In the genomic region with DNA sequence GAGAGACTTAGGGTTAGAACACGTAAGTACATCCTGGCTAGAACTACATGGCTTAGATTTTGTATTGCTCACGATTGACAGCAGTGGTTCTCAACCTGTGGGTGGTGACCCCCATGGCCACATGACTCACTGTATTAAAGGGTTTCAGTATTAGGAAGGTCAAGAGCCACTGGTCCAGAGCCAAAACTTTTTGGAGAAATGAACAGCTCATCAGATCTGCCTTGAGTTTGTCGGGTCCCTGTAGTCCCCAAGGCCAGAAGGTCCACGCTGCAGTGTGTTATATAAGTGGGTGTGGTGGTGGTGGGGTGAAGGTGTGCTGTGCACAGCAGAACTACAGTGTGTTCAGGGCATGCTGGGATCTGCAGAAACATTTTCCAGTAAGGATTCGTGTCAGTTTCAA, we compare ENCODE assay signal across 10 mouse cellular contexts.
DNase-seq lines count a peak whose midpoint lies in the region; ATAC-seq and TF ChIP-seq lines count a peak whose summit lies in the region.
"Had no signal": no experiment of that assay in that cellular context is flagged by ENCODE, and none has a peak within 500 bp of the region (broad histone marks: within the 10 kb centered on the region; RNA-seq: fewer than 3 reads in every experiment).

No protein-coding gene starts in this region.

- TF ChIP-seq CTCF in intestine, postnatal 0 days (IDR thresholded peaks at IDR 0.05; ENCODE audit: low read depth): no peak
- TF ChIP-seq CTCF in embryonic fibroblast, embryonic 13.5 days (IDR thresholded peaks at IDR 0.05; ENCODE audit: borderline replicate concordance, insufficient read depth, low read length): no peak

- H3K36me3 ChIP-seq in intestine, embryonic 15.5 days: no peaks in the 10 kb centered on the region
- no peaks in the 10 kb centered on the region for H3K36me3 ChIP-seq in intestine, postnatal 0 days (ENCODE audit: control insufficient read depth, insufficient read depth)

- H3K27ac ChIP-seq in intestine, embryonic 15.5 days: no peak overlapping the region
- no peak overlapping the region for H3K27ac ChIP-seq in intestine, postnatal 0 days (ENCODE audit: low read depth, low read length)
- peak overlapping the region; percentile 90 for H3K27ac ChIP-seq in embryonic fibroblast, embryonic 13.5 days (ENCODE audit: insufficient read depth, low read length)
- H3K27ac ChIP-seq: hindbrain, embryonic 14.5 days had no signal

- H3K4me3 ChIP-seq in intestine, embryonic 15.5 days (replicated peaks): no peak overlapping the region
- no peak overlapping the region for H3K4me3 ChIP-seq in intestine, postnatal 0 days (ENCODE audit: low read depth, low read length)
- no peak overlapping the region for H3K4me3 ChIP-seq in embryonic fibroblast, embryonic 13.5 days (ENCODE audit: insufficient read depth, low read length)

- 0 out of 2 replicates have a peak, but pooled peaks have one; percentile 37 for ATAC-seq in intestine, embryonic 15.5 days
- ATAC-seq in intestine, postnatal 0 days: no peak
- no peak for ATAC-seq in activated CD4-positive, CD25-positive, alpha-beta regulatory T cell, adult 4 months

- peak; percentile 85 to 93 for DNase-seq in adrenal gland, adult (ENCODE audit: inconsistent age in 2 of 2, low spot score in 1 of 2)
- no peak for DNase-seq in adrenal gland, postnatal 4 days (ENCODE audit: low spot score in 2 of 2)
- peak; percentile 66 for DNase-seq in R1 (ENCODE audit: low read depth, low spot score)
- no peak for DNase-seq in retina, embryonic 14.5 days (ENCODE audit: low spot score)
- DNase-seq: spleen, adult 18-20 months had no signal

- no peaks in the 10 kb centered on the region for H3K27me3 ChIP-seq in intestine, embryonic 15.5 days (replicated peaks)
- no peaks in the 10 kb centered on the region for H3K27me3 ChIP-seq in intestine, postnatal 0 days (replicated peaks; ENCODE audit: control insufficient read depth, insufficient read depth, low read length)

- H3K4me1 ChIP-seq in intestine, embryonic 15.5 days (replicated peaks): peaks cover 19% of the 10 kb centered on the region
- H3K4me1 ChIP-seq in intestine, postnatal 0 days (replicated peaks; ENCODE audit: control insufficient read depth, insufficient read depth, low read length): no peaks in the 10 kb centered on the region
- peaks cover 9% of the 10 kb centered on the region; the same call in 1 of the 2 replicates for H3K4me1 ChIP-seq in embryonic fibroblast, embryonic 13.5 days (ENCODE audit: control insufficient read depth, insufficient read depth, low read length)

- no peak for TF ChIP-seq POLR2A in embryonic fibroblast, embryonic 13.5 days (IDR thresholded peaks at IDR 0.05; ENCODE audit: low read depth, low read length)

- no peak overlapping the region for H3K4me2 ChIP-seq in intestine, embryonic 15.5 days (replicated peaks)
- no peak overlapping the region for H3K4me2 ChIP-seq in intestine, postnatal 0 days (replicated peaks; ENCODE audit: low read depth)
- H3K4me2 ChIP-seq: hindbrain, embryonic 14.5 days had no signal

- WGBS in intestine, embryonic 15.5 days: 72% methylated on average over 5 of the region's 5 CpGs
- 48% methylated on average over 5 of the region's 5 CpGs for WGBS in intestine, postnatal 0 days

- H3K9ac ChIP-seq in intestine, embryonic 15.5 days: no peak overlapping the region
- H3K9ac ChIP-seq in intestine, postnatal 0 days (ENCODE audit: low read depth, low read length): no peak overlapping the region
- H3K9ac ChIP-seq: hindbrain, embryonic 14.5 days had no signal

- H3K9me3 ChIP-seq in intestine, embryonic 15.5 days: no peaks in the 10 kb centered on the region
- H3K9me3 ChIP-seq in intestine, postnatal 0 days (ENCODE audit: control insufficient read depth): no peaks in the 10 kb centered on the region

Comparison
In these comparisons a context has a peak if more than half of its experiments do, and no peak if none do; other contexts are left out.
1. DNase-seq: peak in adrenal gland, adult (2 of 2) and R1 (single experiment); none in adrenal gland, postnatal 4 days (0 of 2) and retina, embryonic 14.5 days (single experiment).